Mouse (Mus musculus) embryonic fibroblast, embryonic 13.5 days (primary cell): ENCODE results near the gene Cog3.

Experiments used
- CTCF ChIP-seq: IDR thresholded peaks from 2 replicates; pipeline ENCODE4 v1.5.1; 2011; ENCODE audit warnings: mild to moderate bottlenecking, control low read depth, low read length, moderate library complexity, borderline replicate concordance; ENCODE audit not compliant: insufficient read depth
- POLR2A ChIP-seq: IDR thresholded peaks from 2 replicates; pipeline ENCODE4 v1.6.1; 2011; ENCODE audit warnings: low read depth, mild to moderate bottlenecking, control low read depth, low read length, moderate library complexity

GRCm38 (mm10) chr14:75794726-75795125 is 40.4 kb upstream of the Cog3 start:
- TF ChIP-seq CTCF, result no peak
- no peak for TF ChIP-seq POLR2A
